Mouse (Mus musculus): ENCODE measurements around the gene Dmrt1.

Dmrt1 gene

DNA sequence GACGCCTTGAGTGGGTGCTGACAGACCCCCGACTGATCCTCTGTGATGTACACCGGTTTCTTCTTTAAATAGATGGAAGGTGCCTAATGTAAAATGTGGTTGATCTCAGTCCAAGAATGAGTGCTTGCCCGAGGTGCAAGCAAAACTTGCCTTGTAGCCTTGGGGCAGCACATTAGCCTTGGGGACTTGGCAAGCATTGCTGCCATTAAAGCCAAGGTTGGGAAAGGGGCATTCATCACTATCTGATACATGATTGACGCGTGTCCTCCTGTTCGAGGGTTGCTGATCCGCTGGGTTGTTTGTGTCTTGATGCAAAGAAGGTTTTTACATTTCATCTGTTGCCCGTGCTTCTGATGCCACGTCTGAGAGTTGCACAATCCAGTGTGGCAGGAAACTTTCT is 69.0 kb downstream of the Dmrt1 start:
- DNase-seq: no peak

- no peak for DNase-seq
Observed at GRCm38 (mm10) chr19:25574981-25575814, 69.8 kb downstream of the Dmrt1 start.

GRCm38 (mm10) chr19:25578358-25578757 is 72.9 kb downstream of the Dmrt1 start:
- no peak for DNase-seq

DNA sequence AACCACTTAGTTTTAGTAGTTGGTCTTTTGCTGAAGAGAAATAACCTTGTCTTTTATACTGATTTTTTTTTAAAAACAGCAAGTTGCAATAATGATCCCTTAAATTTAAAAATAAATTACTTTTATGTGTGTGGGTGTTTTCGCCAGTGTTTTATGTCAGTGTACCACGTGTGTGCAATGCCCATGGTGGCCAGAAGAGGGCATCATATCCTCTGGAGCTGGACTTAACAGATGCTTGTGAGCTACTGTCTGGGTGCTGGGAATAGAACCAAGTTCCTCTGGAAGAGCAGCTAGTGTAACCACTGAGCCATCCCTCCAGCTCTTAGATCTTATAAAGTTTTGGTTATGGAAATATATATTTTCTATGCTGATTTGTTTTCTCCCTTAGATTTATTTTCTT is 74.0 kb downstream of the Dmrt1 start:
- DNase-seq: no peak

- no peak for DNase-seq
Observed at GRCm38 (mm10) chr19:25597717-25598232, 92.4 kb downstream of the Dmrt1 start.

DNA sequence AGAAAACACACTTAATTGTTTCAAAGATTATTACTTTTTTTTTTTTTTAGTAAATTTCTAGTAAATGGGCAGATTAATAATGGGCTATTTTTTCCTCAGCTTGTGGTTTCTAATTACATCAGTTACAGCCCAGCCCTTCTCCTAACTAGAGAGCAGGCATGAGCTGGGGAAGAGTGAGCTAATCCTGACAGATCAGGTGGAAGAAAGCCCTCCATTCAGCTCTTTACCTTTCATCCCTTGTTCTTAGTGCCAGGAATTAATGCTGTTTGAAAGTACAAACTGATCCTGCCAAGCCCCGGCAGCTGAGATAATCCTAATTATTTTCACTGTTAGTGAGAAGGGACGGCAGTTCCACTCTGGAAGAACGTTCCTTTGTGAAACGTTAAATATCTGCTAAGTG is 93.2 kb downstream of the Dmrt1 start:
- DNase-seq: no peak

GRCm38 (mm10) chr19:25601966-25602365 is 96.5 kb downstream of the Dmrt1 start:
- no peak for DNase-seq

- no peak for DNase-seq
Observed at GRCm38 (mm10) chr19:25607461-25608205, 102.2 kb downstream of the Dmrt1 start.

- DNase-seq: no peak
Observed at GRCm38 (mm10) chr19:25608206-25608580, 102.8 kb downstream of the Dmrt1 start.

DNA sequence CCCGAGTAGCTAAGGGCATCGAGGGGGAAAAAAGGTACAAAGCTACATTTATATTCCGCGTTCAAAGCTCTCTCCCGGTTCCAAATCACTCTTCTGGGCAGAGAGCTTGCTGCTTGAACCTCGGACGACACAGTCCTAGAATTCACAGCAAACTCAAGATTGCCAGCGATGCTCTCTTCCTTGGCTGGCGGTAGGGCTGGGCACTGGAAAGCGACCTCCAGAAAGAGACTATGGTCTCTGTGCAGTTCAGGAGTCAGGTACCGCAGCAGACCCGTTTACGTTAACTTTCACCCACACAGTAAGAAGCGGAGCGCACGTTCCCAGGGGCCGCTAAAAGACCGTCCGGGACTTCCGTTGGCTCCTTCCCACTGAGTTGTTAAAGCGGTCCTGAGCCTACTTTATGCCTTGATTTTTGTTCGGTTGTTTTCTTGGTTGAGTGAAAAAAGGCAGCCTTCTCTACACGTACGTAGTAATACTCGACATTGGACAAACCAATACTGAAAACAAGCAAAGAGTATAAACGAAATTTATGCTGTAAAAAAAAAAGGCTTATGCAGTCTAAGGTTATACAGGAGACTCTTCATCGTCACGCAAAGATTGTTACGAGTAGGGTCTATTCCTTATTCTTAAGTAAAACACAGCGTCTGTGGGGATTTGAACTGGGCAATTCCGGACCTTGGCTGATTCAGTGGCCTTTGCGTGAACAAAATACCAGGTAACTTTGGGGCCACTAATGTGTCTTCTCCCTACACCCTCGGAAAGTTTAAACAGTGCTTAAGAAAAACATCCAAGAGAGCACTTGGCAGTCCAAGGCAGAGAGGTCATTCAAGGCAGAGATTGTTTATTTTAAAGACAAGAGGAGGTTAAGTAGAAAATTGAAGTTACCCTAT is 103.8 kb downstream of the Dmrt1 start:
- no peak for DNase-seq

DNA sequence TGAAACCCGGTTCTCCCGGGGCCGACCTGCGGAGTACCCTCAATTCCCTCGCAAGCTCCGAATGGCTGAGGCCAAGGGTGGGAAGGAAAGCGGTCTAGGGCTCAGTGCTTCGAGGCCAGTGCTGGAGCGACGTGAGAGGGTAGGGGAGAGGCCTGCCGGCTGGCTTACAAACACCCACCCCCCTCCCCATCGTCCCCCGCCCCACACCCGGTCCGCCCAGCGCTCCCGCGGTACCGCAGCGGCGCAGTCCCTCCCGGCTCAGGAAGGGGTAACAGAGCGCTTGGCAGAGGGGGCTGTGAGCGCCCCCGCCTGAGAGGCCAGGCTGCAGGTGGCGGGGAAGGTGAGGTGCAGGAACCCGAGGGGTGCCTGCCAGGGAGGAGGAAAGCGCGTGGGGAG is 104.6 kb downstream of the Dmrt1 start, which contains the start of gene Dmrt3:
Gene Dmrt3, plus strand, starts transcription at position 287 of the 396 bp plus-strand sequence.
- DNase-seq: no peak

DNA sequence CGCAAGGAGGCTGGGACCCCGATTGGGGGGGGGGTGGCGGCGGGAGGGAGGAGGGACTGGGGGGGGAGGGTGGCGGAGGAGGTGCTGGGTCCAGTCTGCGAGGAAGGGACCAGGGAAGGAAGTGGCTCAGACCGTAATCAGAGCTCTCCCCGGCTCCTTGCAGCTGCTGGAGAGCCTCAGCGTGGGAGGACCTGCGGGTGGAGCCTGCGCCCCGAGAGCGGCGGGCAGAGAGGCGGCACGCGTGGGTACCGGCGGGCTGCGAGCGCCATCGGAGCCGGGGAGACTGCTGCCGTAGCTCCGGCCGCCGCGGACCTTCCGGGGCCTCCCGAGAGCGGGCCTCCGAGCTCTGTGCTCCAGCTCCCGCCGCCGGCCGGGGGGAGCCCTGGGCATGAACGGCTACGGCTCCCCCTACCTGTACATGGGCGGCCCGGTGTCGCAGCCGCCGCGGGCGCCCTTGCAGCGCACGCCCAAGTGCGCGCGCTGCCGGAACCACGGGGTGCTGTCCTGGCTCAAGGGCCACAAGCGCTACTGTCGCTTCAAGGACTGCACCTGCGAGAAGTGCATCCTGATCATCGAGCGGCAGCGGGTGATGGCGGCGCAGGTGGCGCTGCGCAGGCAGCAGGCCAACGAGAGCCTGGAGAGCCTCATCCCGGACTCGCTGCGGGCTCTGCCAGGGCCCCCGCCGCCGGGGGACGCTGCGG is 105.1 kb downstream of the Dmrt1 start:
- no peak for DNase-seq

DNA sequence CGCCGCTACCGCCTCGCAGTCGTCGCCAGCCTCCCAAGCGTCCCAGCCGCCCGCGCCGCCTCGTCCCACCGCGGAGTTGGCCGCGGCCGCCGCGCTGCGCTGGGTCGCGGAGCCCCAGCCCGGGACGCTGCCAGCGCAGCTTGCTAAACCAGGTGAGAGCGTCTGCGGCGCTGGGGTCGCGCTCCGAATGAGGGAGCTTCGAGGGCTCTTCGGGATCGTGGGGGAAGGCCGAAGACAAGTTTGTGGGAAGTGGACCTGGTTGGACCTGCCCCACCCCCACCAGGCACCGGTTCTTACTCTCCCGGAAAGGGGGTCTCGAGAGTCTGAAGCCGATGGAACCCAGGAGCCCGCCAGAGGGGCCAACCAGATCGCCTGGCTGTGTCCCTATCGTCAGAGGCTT is 105.7 kb downstream of the Dmrt1 start:
- no peak for DNase-seq

GRCm38 (mm10) chr19:25611876-25612805 is 106.7 kb downstream of the Dmrt1 start:
- no peak for DNase-seq

GRCm38 (mm10) chr19:25612806-25613295 is 107.4 kb downstream of the Dmrt1 start:
- no peak for DNase-seq

- no peak for DNase-seq
Observed at GRCm38 (mm10) chr19:25613476-25614300, 108.3 kb downstream of the Dmrt1 start.

GRCm38 (mm10) chr19:25615889-25616288 is 110.5 kb downstream of the Dmrt1 start:
- no peak for DNase-seq

DNA sequence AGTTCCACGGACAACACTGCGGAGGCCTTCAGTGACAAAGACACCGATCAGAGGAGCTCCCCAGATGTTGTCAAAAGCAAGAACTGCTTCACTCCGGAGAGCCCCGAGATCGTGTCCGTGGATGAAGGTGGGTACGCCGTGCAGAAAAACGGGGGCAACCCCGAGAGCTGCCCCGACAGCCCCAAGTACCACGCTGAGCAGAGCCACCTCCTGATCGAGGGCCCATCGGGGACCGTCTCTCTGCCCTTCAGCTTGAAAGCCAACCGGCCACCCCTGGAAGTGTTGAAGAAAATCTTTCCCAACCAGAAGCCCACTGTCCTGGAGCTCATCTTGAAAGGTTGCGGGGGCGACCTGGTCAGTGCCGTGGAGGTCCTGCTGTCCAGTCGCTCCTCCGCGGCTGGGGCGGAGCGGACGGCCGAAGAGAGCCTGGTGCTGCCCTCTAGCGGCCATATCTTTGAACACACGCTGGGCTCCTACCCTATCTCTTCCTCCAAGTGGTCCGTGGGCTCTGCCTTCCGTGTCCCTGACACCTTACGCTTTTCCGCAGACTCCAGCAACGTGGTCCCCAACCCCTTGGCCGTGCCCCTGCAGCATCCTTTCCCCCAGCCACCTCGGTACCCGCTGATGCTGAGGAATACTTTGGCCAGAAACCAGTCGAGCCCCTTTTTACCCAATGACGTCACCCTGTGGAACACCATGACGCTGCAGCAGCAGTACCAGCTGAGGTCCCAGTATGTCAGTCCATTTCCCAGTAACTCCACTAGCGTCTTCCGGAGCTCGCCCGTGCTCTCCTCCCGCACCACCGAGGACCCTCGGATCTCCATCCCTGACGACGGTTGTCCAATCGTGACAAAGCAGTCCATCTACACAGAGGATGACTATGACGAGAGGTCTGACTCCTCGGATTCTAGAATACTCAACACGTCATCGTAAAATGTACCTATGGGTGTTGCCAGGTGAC is 117.2 kb downstream of the Dmrt1 start:
- peak; percentile 73 for DNase-seq

DNA sequence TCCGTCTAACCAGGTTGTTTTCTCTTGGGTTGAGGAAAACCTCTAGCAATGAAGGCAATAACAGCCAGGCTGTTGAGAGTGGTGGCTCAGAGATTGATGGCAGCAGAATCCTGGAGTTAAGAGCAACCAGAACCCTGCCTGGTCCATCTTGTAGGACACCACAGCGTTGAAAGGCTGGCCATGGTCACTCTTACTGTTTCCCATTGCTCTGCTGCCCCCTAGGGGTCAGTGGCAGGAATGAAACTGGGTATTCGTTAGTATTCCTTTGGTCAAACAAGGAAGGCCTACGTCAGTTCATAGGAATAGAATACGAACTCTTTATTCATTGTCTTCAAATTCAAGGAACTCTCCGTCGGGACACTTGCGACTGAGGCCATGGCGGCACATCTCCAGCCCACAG is 123.1 kb downstream of the Dmrt1 start:
- DNase-seq: peak; percentile 74

All from lung, postnatal 36 days (tissue).